In the genomic region with DNA sequence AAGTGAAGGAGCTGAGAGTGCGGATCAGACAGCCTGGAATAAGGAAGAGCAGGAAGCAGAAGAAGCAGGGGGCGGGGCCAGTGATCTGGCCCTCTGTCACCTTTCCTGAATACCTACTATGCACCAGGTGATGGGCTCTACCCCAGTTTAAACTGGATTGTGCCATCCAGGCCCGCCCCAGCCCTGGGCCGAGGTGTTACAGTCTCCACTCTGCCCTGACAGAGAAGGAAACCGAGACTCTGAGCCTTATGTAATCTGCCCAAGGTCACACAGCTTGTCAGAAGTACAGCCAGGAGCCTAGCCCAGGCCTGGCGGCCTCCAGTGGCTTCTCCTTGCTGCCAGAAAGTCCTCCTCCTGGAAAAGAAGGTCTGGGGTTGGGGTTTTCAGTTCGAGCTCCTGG, we compare ENCODE assay signal across 9 mouse cellular contexts. TPM values are rescaled to one million over a fixed set of nuclear protein-coding genes. Genes with fewer than 3 reads are reported as not detected.
DNase-seq lines count a peak whose midpoint lies in the region; ATAC-seq and TF ChIP-seq lines count a peak whose summit lies in the region.
"Had no signal": no experiment of that assay in that cellular context is flagged by ENCODE, and none has a peak within 500 bp of the region (broad histone marks: within the 10 kb centered on the region; RNA-seq: fewer than 3 reads in every experiment).

No protein-coding gene starts in this region.

- peak overlapping the region; percentile 64; the same call in 1 of the 2 replicates for H3K9ac ChIP-seq in heart, embryonic 13.5 days
- H3K9ac ChIP-seq in stomach, embryonic 14.5 days (replicated peaks; ENCODE audit: low read depth, low read length) = no peak overlapping the region
- H3K9ac ChIP-seq in stomach, postnatal 0 days (ENCODE audit: low read length) = no peak overlapping the region

- no peak overlapping the region for H3K4me2 ChIP-seq in heart, embryonic 13.5 days
- H3K4me2 ChIP-seq in stomach, embryonic 14.5 days (replicated peaks; ENCODE audit: low read depth, low read length) = no peak overlapping the region
- H3K4me2 ChIP-seq in stomach, postnatal 0 days (replicated peaks; ENCODE audit: low read depth) = no peak overlapping the region

- no peak overlapping the region for H3K4me3 ChIP-seq in heart, embryonic 13.5 days
- H3K4me3 ChIP-seq in stomach, embryonic 14.5 days (ENCODE audit: low read depth, low read length) = no peak overlapping the region
- H3K4me3 ChIP-seq in stomach, postnatal 0 days (ENCODE audit: low read depth, low read length) = no peak overlapping the region

- intact Hi-C loops in heart, postnatal 25 days (cut with DNase I) = no loop called here

- no peak overlapping the region for H3K27ac ChIP-seq in heart, embryonic 13.5 days (replicated peaks)
- H3K27ac ChIP-seq in stomach, embryonic 14.5 days (ENCODE audit: low read length) = no peak overlapping the region
- no peak overlapping the region for H3K27ac ChIP-seq in stomach, postnatal 0 days (replicated peaks)

- H3K27me3 ChIP-seq in heart, embryonic 13.5 days (replicated peaks) = peaks cover 62% of the 10 kb centered on the region
- H3K27me3 ChIP-seq in stomach, embryonic 14.5 days (ENCODE audit: control insufficient read depth, insufficient read depth, low read length) = no peaks in the 10 kb centered on the region
- H3K27me3 ChIP-seq in stomach, postnatal 0 days (ENCODE audit: control insufficient read depth, insufficient read depth, low read length) = no peaks in the 10 kb centered on the region

- ATAC-seq in heart, embryonic 13.5 days (ENCODE audit: extremely low read depth, insufficient number of reproducible peaks, low FRiP score, low TSS enrichment) = no peak
- ATAC-seq in stomach, embryonic 14.5 days (ENCODE audit: insufficient number of reproducible peaks, insufficient read depth, low FRiP score, low read depth) = peak; percentile 34; the same call in 1 of the 2 replicates
- no peak for ATAC-seq in stomach, postnatal 0 days (ENCODE audit: low FRiP score, low TSS enrichment)
- ATAC-seq in erythroblast, adult 5-6 weeks (replicated peaks; ENCODE audit: low FRiP score, poor library complexity, severe bottlenecking) = no peak

- WGBS in heart, embryonic 13.5 days = 35% methylated on average over 7 of the region's 7 CpGs
- 29% methylated on average over 7 of the region's 7 CpGs for WGBS in stomach, embryonic 14.5 days
- WGBS in stomach, postnatal 0 days = 30% methylated on average over 7 of the region's 7 CpGs

- H3K4me1 ChIP-seq in heart, embryonic 13.5 days = peaks cover 46% of the 10 kb centered on the region
- peaks cover 22% of the 10 kb centered on the region for H3K4me1 ChIP-seq in stomach, embryonic 14.5 days (ENCODE audit: control insufficient read depth, insufficient read depth, low read length)
- no peaks in the 10 kb centered on the region for H3K4me1 ChIP-seq in stomach, postnatal 0 days (replicated peaks; ENCODE audit: control insufficient read depth, insufficient read depth)

- DNase-seq in adrenal gland, adult (ENCODE audit: inconsistent age in 2 of 2, low spot score in 1 of 2) = peak; percentile 75 to 88
- no peak for DNase-seq in adrenal gland, postnatal 4 days (ENCODE audit: low spot score in 2 of 2)
- no peak for DNase-seq in heart, postnatal 25 days (ENCODE audit: low spot score)
- no peak for DNase-seq in stomach, postnatal 0 days (ENCODE audit: low spot score)
- DNase-seq in spleen, postnatal 14 days (ENCODE audit: low spot score in 2 of 2) = no peak

- TF ChIP-seq CTCF in stomach, postnatal 0 days (IDR thresholded peaks at IDR 0.05; ENCODE audit: low read depth) = no peak

- H3K9me3 ChIP-seq in heart, embryonic 13.5 days = no peaks in the 10 kb centered on the region
- no peaks in the 10 kb centered on the region for H3K9me3 ChIP-seq in stomach, embryonic 14.5 days (ENCODE audit: control insufficient read depth, low read depth, low read length)
- H3K9me3 ChIP-seq in stomach, postnatal 0 days (ENCODE audit: control insufficient read depth, low read length) = no peaks in the 10 kb centered on the region

- no peaks in the 10 kb centered on the region for H3K36me3 ChIP-seq in heart, embryonic 13.5 days
- H3K36me3 ChIP-seq in stomach, embryonic 14.5 days (ENCODE audit: control insufficient read depth, insufficient read depth, low read length) = no peaks in the 10 kb centered on the region
- no peaks in the 10 kb centered on the region for H3K36me3 ChIP-seq in stomach, postnatal 0 days (ENCODE audit: control insufficient read depth, insufficient read depth, low read length)

- TF ChIP-seq EP300 in stomach, postnatal 0 days (optimal IDR thresholded peaks at IDR 0.05) = no peak

RNA-seq across cellular contexts. Expression of a gene that starts 31.7 kb away (rescaled TPM):
- under 1 TPM in 1 of 2 experiments, not detected in 1; 0.34 TPM for total RNA-seq in adrenal gland, postnatal 4 days (2021)
- polyA plus RNA-seq in heart, embryonic 13.5 days (2015; fragmentation: Nextera tagmentation; extraction: Ambion mirVana) = 0.04 TPM in 1 of 2 replicates, not detected in the other
- not detected for total RNA-seq in heart, postnatal 25 days (2021)
- polyA plus RNA-seq in stomach, embryonic 14.5 days (2014; fragmentation: Nextera tagmentation; extraction: Ambion mirVana) = not detected in 2 replicates
- polyA plus RNA-seq in stomach, postnatal 0 days (2015; fragmentation: Nextera tagmentation; extraction: Ambion mirVana) = 0.02 and 0.08 TPM in 2 replicates
- total RNA-seq in erythroblast, adult 5-6 weeks (2015; ENCODE audit: low replicate concordance) = not detected in 2 replicates
- not detected in 2 replicates for total RNA-seq in erythroblast, adult 5-6 weeks (2017; ENCODE audit: low replicate concordance)
- total RNA-seq: gastrocnemius, adult 8-10 months had no signal

RNA-seq across cellular contexts. Expression of a gene that starts 50.4 kb away (rescaled TPM):
- total RNA-seq in adrenal gland, postnatal 4 days (2021) = 1 to 10 TPM; 1.3 to 1.9 TPM
- 40.5 and 51.7 TPM in 2 replicates for polyA plus RNA-seq in heart, embryonic 13.5 days (2015; fragmentation: Nextera tagmentation; extraction: Ambion mirVana)
- 1 to 10 TPM; 5.3 to 5.8 TPM for total RNA-seq in heart, postnatal 25 days (2021)
- polyA plus RNA-seq in stomach, embryonic 14.5 days (2014; fragmentation: Nextera tagmentation; extraction: Ambion mirVana) = 8.7 and 10.7 TPM in 2 replicates
- polyA plus RNA-seq in stomach, postnatal 0 days (2015; fragmentation: Nextera tagmentation; extraction: Ambion mirVana) = 6.9 and 7.0 TPM in 2 replicates
- not detected in 2 replicates for total RNA-seq in erythroblast, adult 5-6 weeks (2015; ENCODE audit: low replicate concordance)
- total RNA-seq in erythroblast, adult 5-6 weeks (2017; ENCODE audit: low replicate concordance) = not detected in 2 replicates

Comparison
In these comparisons a context has a peak if more than half of its experiments do, and no peak if none do; other contexts are left out.
1. DNase-seq: peak in adrenal gland, adult (2 of 2); none in adrenal gland, postnatal 4 days (0 of 2), heart, postnatal 25 days (single experiment), stomach, postnatal 0 days (single experiment) and spleen, postnatal 14 days (0 of 2).